17 mouse cellular contexts compared by ENCODE assay signal in the genomic region with DNA sequence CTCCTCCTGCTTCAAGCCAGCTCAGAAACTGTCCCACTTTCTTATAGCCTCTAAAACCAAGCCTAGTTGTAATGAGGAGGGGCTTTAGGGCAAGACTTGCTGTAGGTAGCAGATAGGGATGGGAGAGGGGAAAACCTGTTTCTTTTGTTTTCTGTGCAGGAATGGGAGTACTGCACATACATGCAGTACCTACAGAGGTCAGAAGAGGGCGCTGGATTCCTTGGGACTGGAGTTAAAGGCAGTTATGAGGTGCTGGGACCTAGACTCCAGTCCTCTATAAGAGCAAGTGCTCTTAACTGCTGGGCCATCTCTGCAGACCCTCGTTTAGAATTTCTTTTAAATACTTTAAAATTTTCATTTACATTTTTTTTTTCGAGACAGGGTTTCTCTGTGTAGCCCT. TPM values are rescaled to one million over a fixed set of nuclear protein-coding genes. Genes with fewer than 3 reads are reported as not detected.
DNase-seq lines count a peak whose midpoint lies in the region; TF ChIP-seq lines count a peak whose summit lies in the region.
"Had no signal": no experiment of that assay in that cellular context is flagged by ENCODE, and none has a peak within 500 bp of the region (broad histone marks: within the 10 kb centered on the region; RNA-seq: fewer than 3 reads in every experiment).

No protein-coding gene starts in this region.

- peak; percentile 17; the same call in 1 of the 2 replicates for TF ChIP-seq CTCF in gastrocnemius, adult 2 months (IDR thresholded peaks at IDR 0.05)
- peak; percentile 9; the same call in 1 of the 2 replicates for TF ChIP-seq CTCF in left cerebral cortex, adult 2 months (IDR thresholded peaks at IDR 0.05)

- no peak overlapping the region for H3K27ac ChIP-seq in gastrocnemius, adult 2 months
- no peak overlapping the region for H3K27ac ChIP-seq in left cerebral cortex, adult 2 months
- H3K27ac ChIP-seq: embryonic facial prominence, embryonic 15.5 days had no signal

- DNase-seq in gastrocnemius, adult 2 months = no peak
- DNase-seq in gastrocnemius, postnatal 25 days = no peak
- DNase-seq in left cerebral cortex, adult 2 months (ENCODE audit: extremely low spot score in 1 of 2, low spot score in 2 of 2) = no peak
- no peak for DNase-seq in left cerebral cortex, adult 9 months (ENCODE audit: low spot score in 2 of 2)
- peak; percentile 25 for DNase-seq in thymus, postnatal 4 days
- no peak for DNase-seq in thymus, postnatal 25 days
- no peak for DNase-seq in cerebellum, adult 8-10 months
- DNase-seq in left cerebral cortex, adult 8-10 months (ENCODE audit: low spot score in 2 of 2) = no peak
- DNase-seq: adrenal gland, postnatal 25 days; cerebellum, adult 11-12 months; cerebellum, postnatal 36 days; heart, postnatal 4 days; kidney, adult 18-20 months; kidney, postnatal 14 days had no signal

- intact Hi-C loops in gastrocnemius, adult 2 months (cut with DNase I) = loop anchor here (5.0 kb wide), 1 partner anchor 555 kb away; no protein-coding TSS in a partner anchor
- intact Hi-C loops in left cerebral cortex, adult 2 months (cut with DNase I) = no loop called here

- H3K4me3 ChIP-seq in gastrocnemius, adult 2 months = no peak overlapping the region
- no peak overlapping the region for H3K4me3 ChIP-seq in left cerebral cortex, adult 2 months
- H3K4me3 ChIP-seq: embryonic facial prominence, embryonic 15.5 days; heart, embryonic 12.5 days had no signal

RNA-seq across cellular contexts. Expression of a gene that starts 41.9 kb away (rescaled TPM):
- 1 to 10 TPM in 1 of 2 experiments, under 1 TPM in 1; 0.33 to 1.3 TPM for total RNA-seq in gastrocnemius, adult 2 months (2021)
- total RNA-seq in gastrocnemius, postnatal 25 days (2021) = under 1 TPM; 0.67 to 0.77 TPM
- total RNA-seq in left cerebral cortex, adult 2 months (2021) = 1 to 10 TPM; 8.0 to 9.4 TPM
- total RNA-seq in left cerebral cortex, adult 8-10 months (2022) = 10 to 100 TPM; 11.8 to 14.6 (median 13.2) TPM
- total RNA-seq: granulocyte monocyte progenitor cell, adult 5-6 weeks had no signal
